Mouse (Mus musculus) intestine, embryonic 16.5 days (tissue): ENCODE data around the gene Cdca7. TPM values are rescaled to one million over a fixed set of nuclear protein-coding genes. Genes with fewer than 3 reads are reported as not detected.
A peak's percentile ranks its signal among the peaks of the same experiment; 100 is the strongest.

ENCODE experiments used
- ATAC-seq: fragments of 200-750 bp; cut with Nextera tagmentation; 2 replicates; pipeline ENCODE4 v1.8.0; 2017; ENCODE audit warnings: moderate TSS enrichment, moderate library complexity
- H3K27ac ChIP-seq: fragments of 300-500 bp; sonication (generic); 2 replicates; pipeline ENCODE4 v1.5.1; 2014; ENCODE audit warnings: mild to moderate bottlenecking, low read length
- H3K27me3 ChIP-seq: fragments of 300-500 bp; sonication (generic); replicated peaks from 2 replicates; pipeline ENCODE4 v1.6.1; 2014; ENCODE audit warnings: low read length, control low read depth, mixed read lengths; ENCODE audit not compliant: control insufficient read depth, insufficient read depth
- H3K36me3 ChIP-seq: fragments of 300-500 bp; sonication (generic); 2 replicates; pipeline ENCODE4 v1.6.1; 2014; ENCODE audit warnings: low read length, control low read depth; ENCODE audit not compliant: control insufficient read depth, insufficient read depth
- H3K4me1 ChIP-seq: fragments of 300-500 bp; sonication (generic); 2 replicates; pipeline ENCODE4 v1.6.1; 2014; ENCODE audit warnings: low read length, control low read depth, mixed read lengths; ENCODE audit not compliant: control insufficient read depth, insufficient read depth
- H3K4me2 ChIP-seq: fragments of 300-500 bp; sonication (generic); 2 replicates; pipeline ENCODE4 v1.6.1; 2014; ENCODE audit warnings: low read depth, low read length, control low read depth
- H3K4me3 ChIP-seq: fragments of 300-500 bp; sonication (generic); 2 replicates; pipeline ENCODE4 v1.5.1; 2014; ENCODE audit warnings: mild to moderate bottlenecking, low read length
- H3K9ac ChIP-seq: fragments of 300-500 bp; sonication (generic); 2 replicates; pipeline ENCODE4 v1.6.1; 2014; ENCODE audit warnings: low read depth, low read length
- H3K9me3 ChIP-seq: fragments of 300-500 bp; sonication (generic); 2 replicates; pipeline ENCODE4 v1.6.1; 2016; ENCODE audit warnings: low read length, control low read depth; ENCODE audit not compliant: control insufficient read depth
- WGBS: fragments of 180-500 bp; shearing (Covaris S2); extraction: QIAGEN DNeasy Blood & Tissue Kit; methylation state at CpG from one replicate; pipeline ENCODE4 v1.1.7; 2014; 5-methylcytosine and 5-hydroxymethylcytosine counted together
- polyA plus RNA-seq: library from polyadenylated mRNA; unstranded; fragments of >200 nt; fragmentation: Nextera tagmentation; extraction: Ambion mirVana; gene quantifications from 2 replicates; pipeline ENCODE4 v1.2.1, GENCODE M21; 2015

Gene Cdca7
- polyA plus RNA-seq, 1 experiment from 2014 or later, result 111 TPM

- no peaks in the 10 kb centered on the region for H3K27me3 ChIP-seq
- H3K36me3 ChIP-seq, result no peaks in the 10 kb centered on the region
- no peaks in the 10 kb centered on the region for H3K9me3 ChIP-seq
- H3K9ac ChIP-seq, result no peak overlapping the region
- no peak overlapping the region for H3K4me3 ChIP-seq
- 38% methylated on average over 18 of the region's 18 CpGs for WGBS
- no peaks in the 10 kb centered on the region for H3K4me1 ChIP-seq
- H3K27ac ChIP-seq, result no peak overlapping the region
- H3K4me2 ChIP-seq, result no peak overlapping the region
- no peak for ATAC-seq
Measured at GRCm38 (mm10) chr2:72507855-72508635, 32.1 kb downstream of the Cdca7 start.

- no peak for ATAC-seq
- 86% methylated on average over 8 of the region's 8 CpGs for WGBS
- no peak overlapping the region for H3K9ac ChIP-seq
- no peaks in the 10 kb centered on the region for H3K4me1 ChIP-seq
- H3K4me3 ChIP-seq, result no peak overlapping the region
- no peaks in the 10 kb centered on the region for H3K27me3 ChIP-seq
- H3K4me2 ChIP-seq, result no peak overlapping the region
- H3K9me3 ChIP-seq, result no peaks in the 10 kb centered on the region
- H3K27ac ChIP-seq, result no peak overlapping the region
- H3K36me3 ChIP-seq, result no peaks in the 10 kb centered on the region
Measured at GRCm38 (mm10) chr2:72508891-72509290, 32.9 kb downstream of the Cdca7 start.

GRCm38 (mm10) chr2:72515526-72515925 lies 39.6 kb downstream of the Cdca7 start:
- no peaks in the 10 kb centered on the region for H3K9me3 ChIP-seq
- H3K9ac ChIP-seq, result no peak overlapping the region
- 53% methylated on average over 7 of the region's 7 CpGs for WGBS
- H3K36me3 ChIP-seq, result no peaks in the 10 kb centered on the region
- H3K27me3 ChIP-seq, result no peaks in the 10 kb centered on the region
- peak; percentile 80 for ATAC-seq
- H3K4me3 ChIP-seq, result no peak overlapping the region
- no peak overlapping the region for H3K4me2 ChIP-seq
- peaks cover 5% of the 10 kb centered on the region; the same call in 1 of the 2 replicates for H3K4me1 ChIP-seq
- no peak overlapping the region for H3K27ac ChIP-seq

- no peak overlapping the region for H3K4me3 ChIP-seq
- no peak overlapping the region for H3K4me2 ChIP-seq
- H3K9me3 ChIP-seq, result no peaks in the 10 kb centered on the region
- H3K27me3 ChIP-seq, result no peaks in the 10 kb centered on the region
- no peak overlapping the region for H3K9ac ChIP-seq
- H3K27ac ChIP-seq, result no peak overlapping the region
- H3K4me1 ChIP-seq, result peaks cover 5% of the 10 kb centered on the region; the same call in 1 of the 2 replicates
- WGBS, result 16% methylated on average over 17 of the region's 17 CpGs
- ATAC-seq, result peak; percentile 73
- no peaks in the 10 kb centered on the region for H3K36me3 ChIP-seq
Measured at GRCm38 (mm10) chr2:72515971-72516719, 40.2 kb downstream of the Cdca7 start.

GRCm38 (mm10) chr2:72516720-72517089 lies 40.7 kb downstream of the Cdca7 start:
- Histone ChIP-seq H3K36me3 (no peaks in the 10 kb centered on the region), H3K4me1 (peaks cover 5% of the 10 kb centered on the region; the same call in 1 of the 2 replicates), H3K9me3 (no peaks in the 10 kb centered on the region), H3K9ac (no peak overlapping the region), H3K27me3 (no peaks in the 10 kb centered on the region), H3K4me2 (no peak overlapping the region), H3K27ac (no peak overlapping the region), H3K4me3 (no peak overlapping the region)
- 32% methylated on average over 8 of the region's 8 CpGs for WGBS
- ATAC-seq, result no peak

GRCm38 (mm10) chr2:72524022-72524421 lies 48.1 kb downstream of the Cdca7 start:
- Histone ChIP-seq H3K9ac (no peak overlapping the region), H3K4me3 (no peak overlapping the region), H3K36me3 (no peaks in the 10 kb centered on the region), H3K9me3 (no peaks in the 10 kb centered on the region), H3K27me3 (no peaks in the 10 kb centered on the region), H3K4me2 (no peak overlapping the region), H3K4me1 (no peaks in the 10 kb centered on the region), H3K27ac (no peak overlapping the region)
- no peak for ATAC-seq
- WGBS, result 55% methylated on average over 12 of the region's 12 CpGs

- no peaks in the 10 kb centered on the region for H3K4me1 ChIP-seq
- no peak overlapping the region for H3K4me2 ChIP-seq
- no peak overlapping the region for H3K4me3 ChIP-seq
- no peaks in the 10 kb centered on the region for H3K9me3 ChIP-seq
- H3K27me3 ChIP-seq, result no peaks in the 10 kb centered on the region
- no peak overlapping the region for H3K27ac ChIP-seq
- no peak for ATAC-seq
- no peaks in the 10 kb centered on the region for H3K36me3 ChIP-seq
- WGBS, result 86% methylated on average over 3 of the region's 3 CpGs
- no peak overlapping the region for H3K9ac ChIP-seq
Measured at GRCm38 (mm10) chr2:72525556-72525955, 49.6 kb downstream of the Cdca7 start.

GRCm38 (mm10) chr2:72529026-72529357 lies 53.0 kb downstream of the Cdca7 start:
- 50% methylated on average over 10 of the region's 10 CpGs for WGBS
- no peaks in the 10 kb centered on the region for H3K9me3 ChIP-seq
- H3K27me3 ChIP-seq, result no peaks in the 10 kb centered on the region
- no peaks in the 10 kb centered on the region for H3K36me3 ChIP-seq
- no peak overlapping the region for H3K4me2 ChIP-seq
- H3K9ac ChIP-seq, result no peak overlapping the region
- no peak overlapping the region for H3K4me3 ChIP-seq
- no peak for ATAC-seq
- H3K27ac ChIP-seq, result no peak overlapping the region
- H3K4me1 ChIP-seq, result no peaks in the 10 kb centered on the region

- H3K9me3 ChIP-seq, result no peaks in the 10 kb centered on the region
- H3K36me3 ChIP-seq, result no peaks in the 10 kb centered on the region
- no peak overlapping the region for H3K4me3 ChIP-seq
- WGBS, result 42% methylated on average over 25 of the region's 25 CpGs
- H3K27me3 ChIP-seq, result no peaks in the 10 kb centered on the region
- H3K4me2 ChIP-seq, result no peak overlapping the region; the same call in 1 of the 2 replicates
- no peak overlapping the region for H3K9ac ChIP-seq
- no peak overlapping the region for H3K27ac ChIP-seq
- H3K4me1 ChIP-seq, result no peaks in the 10 kb centered on the region
- no peak for ATAC-seq
Measured at GRCm38 (mm10) chr2:72529358-72530319, 53.7 kb downstream of the Cdca7 start.
